Mouse (Mus musculus): ENCODE results near the gene Trp53tg5.
A peak's percentile ranks its signal among the peaks of the same experiment; 100 is the strongest.

Gene Trp53tg5

DNA sequence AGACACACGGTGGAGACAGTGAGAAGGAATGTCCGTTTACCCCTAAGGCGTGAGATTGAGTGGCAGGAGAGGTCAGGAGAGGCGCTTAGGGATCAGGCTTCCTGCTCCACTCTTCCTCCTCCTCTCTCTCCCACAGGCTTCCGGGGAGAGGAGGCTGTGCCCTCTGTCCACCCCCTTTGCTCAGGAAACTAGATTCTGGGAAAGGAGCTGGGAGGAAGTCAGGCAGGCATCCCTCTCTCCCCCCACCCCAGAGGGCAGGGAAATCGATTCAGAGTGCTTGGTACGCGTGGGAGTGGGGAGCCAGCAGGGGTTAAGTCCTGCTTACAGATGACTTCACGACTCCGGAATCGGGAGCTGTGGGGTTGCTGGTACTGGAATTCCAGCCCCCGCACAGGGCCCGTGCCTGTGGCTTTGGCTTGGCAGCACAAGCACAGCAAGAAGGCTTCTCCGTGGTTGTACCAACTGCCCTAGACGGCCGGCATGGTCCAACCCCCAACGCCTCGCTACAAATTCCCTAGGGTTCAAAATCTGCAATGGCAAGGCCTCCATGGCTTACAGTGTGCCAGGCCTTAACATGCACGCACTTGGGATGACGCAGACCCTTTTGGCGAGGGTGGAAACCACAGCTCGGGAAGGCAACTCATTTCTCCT lies 40.9 kb downstream of the Trp53tg5 start:
- peak in 1 of 2 experiments; percentile 62 for DNase-seq (ENCODE audit: low spot score in 2 of 2)

DNA sequence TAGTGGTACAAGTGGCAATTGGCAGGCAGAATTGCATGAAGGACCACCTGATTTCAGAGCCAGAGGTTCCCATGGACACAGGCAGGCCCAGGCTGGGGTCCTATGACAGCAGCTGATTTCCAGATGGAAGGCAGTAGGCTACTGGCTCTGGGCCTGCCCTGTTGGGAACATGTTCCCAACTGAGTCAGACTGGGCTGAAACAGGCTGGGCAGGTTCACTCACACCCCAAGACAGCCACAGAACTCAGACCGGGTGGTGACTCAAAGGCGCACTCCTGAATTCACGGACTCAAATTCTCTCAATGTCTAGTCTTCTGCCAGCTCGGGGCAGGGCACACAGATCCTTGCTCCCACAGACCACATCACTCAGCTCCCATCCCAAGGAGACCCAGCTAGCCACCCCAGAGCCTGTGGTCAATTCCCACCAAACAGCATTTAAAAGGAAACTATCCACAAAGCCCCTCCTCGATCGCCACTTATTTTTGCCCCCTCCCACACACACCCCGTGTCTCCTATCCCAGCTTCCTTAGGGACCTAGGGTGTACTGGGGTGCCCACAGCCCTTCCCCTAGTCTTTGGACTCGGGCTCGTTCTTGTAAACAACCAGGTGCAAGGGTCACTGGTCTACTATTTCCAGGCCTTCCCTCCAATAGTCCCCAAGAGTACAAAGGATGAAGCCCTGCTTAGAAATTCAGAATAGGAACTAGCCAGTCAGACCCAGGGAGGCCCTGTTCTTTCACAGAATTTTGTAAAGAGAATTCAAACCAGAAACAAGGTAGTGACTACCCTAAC lies 41.7 kb downstream of the Trp53tg5 start:
- peak in 1 of 2 experiments; percentile 72 for DNase-seq (ENCODE audit: low spot score in 2 of 2)

DNA sequence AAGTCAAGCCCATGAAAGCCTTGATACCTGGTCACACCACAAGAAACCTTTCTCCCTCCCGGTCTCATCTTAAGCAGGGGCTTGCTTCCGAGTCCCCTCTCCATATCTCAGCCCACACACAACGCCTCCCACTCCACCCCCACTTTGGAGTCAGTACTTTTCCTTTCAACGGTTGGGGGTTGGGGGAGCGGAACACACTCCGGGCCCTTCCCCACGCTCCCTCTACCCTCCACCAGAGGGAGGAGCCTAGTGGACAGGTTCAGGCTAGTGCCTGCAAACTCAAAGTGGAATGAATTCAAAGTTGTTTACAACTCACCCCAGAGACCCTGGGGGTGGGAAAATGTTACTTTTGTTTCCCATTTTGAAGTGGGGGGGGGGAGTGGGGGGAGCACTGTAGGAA lies 42.8 kb downstream of the Trp53tg5 start:
- peak in 1 of 2 experiments; percentile 55 for DNase-seq (ENCODE audit: low spot score in 2 of 2)

DNA sequence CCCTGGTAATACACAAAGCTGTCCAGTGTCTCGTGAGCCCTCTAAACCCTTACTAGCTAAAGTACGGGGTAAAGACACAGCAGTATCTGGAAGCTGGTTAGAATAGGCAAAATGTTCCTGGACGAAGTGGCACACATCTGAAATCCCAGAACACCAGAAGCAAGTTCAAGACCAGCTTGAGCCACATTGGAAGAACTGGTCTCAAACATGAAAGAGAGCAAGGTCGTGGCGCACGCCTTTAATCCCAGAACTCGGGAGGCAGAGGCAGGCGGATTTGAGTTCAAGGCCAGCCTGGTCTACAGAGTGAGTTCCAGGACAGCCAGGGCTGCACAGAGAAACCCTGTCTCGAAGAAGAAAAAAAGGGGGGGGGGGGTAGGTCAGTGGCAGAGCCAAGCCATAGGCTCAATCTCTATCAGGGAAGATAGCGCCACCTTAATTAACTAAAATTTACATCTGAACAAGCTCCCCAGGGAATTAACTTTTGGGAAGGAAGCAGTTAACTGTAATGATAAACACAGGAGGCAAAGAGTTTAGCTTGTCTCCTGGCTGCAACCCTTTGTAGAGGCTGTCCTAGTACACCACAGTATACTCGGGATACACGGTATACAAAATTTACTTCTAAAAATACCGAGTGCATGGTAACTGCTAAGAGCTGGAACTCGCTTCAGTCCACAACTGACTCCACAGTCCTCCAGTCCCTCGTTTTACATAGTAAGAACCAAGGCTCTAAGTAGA lies 43.5 kb downstream of the Trp53tg5 start:
- no peak for DNase-seq (ENCODE audit: low spot score in 2 of 2)

DNA sequence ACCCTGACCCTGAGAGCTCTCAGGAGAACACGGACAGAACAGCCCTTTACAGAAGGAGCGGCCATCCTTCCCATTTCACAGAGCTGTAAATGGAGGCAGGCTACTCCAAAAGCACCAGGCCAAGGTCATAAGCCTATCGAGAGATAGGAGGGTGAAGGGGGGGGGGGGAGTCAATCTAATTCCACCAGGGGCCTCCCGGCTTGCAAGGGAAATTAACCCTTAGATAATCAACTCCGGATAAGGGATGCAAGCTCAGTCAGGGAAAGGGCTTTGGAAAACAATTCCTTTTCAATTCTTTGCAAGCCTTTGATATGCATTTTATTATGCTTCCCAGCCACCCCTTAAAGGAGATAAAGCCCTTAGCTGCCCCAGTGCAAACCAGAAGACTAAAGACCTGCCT lies 45.1 kb downstream of the Trp53tg5 start:
- no peak for DNase-seq (ENCODE audit: low spot score in 2 of 2)

DNA sequence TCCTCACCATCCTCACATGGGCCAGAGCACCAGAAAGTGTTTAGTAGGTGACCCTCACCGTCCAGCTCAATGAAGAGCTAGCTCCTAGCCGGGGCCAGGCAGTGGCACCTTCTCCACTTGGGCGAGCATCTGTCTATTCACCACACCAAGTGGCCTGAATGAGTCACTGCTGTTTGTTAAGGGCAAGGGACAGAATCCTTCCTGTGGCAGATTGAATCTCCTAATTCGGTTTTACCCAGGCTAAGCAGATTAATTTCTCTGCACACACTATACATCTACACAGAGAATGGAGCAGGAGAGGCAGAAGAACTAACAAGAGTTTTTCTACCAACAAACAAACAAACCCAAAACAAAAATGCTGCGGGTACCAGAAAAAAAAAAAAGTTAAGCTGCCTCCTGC lies 46.6 kb downstream of the Trp53tg5 start:
- DNase-seq (ENCODE audit: low spot score in 2 of 2) = no peak

DNA sequence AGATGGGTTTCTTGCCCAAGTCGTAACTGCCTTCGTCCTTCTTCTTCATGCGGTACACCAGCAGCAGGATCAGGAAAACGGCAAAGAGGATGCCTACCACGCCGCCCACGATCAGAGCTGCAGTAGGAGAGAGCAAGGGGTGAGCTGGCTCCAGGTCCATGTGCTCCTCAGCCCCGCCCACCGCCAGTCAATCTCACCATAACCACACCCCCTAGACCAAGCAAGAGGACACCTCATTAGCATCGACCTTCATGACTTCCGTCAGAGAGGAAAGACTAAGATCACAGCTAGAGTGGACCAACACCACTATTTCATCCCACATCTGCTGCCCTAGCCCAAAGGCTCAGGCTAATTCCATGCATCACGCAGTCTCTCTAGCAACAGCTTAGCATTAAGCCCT lies 47.4 kb downstream of the Trp53tg5 start:
- no peak for DNase-seq (ENCODE audit: low spot score in 2 of 2)

DNA sequence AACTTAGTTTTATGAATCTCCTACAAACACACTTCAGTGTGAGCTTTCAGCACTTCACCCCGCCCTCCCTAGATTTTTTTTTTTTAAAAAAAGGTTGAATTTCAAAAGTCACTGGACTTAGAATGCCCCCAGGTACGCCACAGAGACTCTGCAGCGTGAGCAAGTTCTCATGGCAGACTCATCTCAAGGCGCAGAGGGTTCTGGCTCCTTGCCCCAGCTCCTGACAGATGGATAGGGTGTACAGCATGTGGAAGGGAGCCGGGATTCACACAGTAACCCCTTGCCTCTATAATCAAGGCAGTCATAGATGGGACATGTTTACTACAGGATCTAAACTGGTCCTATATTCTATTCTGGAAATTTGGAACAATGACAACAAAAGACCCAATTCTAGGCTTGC lies 48.1 kb downstream of the Trp53tg5 start:
- DNase-seq (ENCODE audit: low spot score in 2 of 2) = no peak

DNA sequence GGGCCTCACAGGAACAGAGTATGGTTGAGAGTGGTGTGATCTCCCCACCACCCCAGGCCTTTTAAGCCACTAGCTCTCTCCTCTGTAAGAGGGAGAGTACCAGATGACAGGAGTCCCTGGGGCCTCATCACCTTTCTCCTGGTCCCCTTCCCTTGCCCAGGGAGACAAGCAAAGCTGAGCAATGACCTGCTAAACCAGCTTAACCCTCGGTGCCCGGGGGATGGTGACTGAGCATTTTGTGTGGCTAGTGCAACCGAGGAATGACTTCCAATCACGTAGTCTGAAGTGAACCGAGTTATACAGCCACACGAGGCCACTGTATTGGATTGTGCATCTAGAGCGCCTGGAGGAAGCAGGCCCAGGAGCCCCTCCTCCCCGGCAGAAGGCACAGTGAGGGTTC lies 49.1 kb downstream of the Trp53tg5 start:
- no peak for DNase-seq (ENCODE audit: low spot score in 2 of 2)

DNA sequence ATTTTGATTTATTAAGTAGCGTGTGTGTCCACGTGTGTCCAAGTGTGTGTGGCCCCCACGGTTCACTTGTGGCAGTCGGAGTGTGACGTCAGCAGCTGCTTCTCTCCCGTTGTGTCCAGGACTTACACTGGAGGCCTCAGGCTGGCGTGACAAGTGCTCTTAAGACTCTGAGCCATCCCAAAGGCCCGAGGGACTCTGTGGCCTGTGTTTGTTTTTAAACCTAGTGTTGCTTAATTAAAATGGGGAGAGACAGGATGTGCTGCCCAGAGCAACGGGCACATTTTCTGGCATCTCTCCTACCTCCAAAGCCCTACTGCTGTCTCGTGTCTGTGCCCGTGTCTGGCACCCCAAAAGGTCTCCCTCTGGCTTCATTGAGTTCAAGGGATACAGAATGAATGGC lies 50.1 kb downstream of the Trp53tg5 start:
- DNase-seq (ENCODE audit: low spot score in 2 of 2) = peak in 1 of 2 experiments; percentile 52

DNA sequence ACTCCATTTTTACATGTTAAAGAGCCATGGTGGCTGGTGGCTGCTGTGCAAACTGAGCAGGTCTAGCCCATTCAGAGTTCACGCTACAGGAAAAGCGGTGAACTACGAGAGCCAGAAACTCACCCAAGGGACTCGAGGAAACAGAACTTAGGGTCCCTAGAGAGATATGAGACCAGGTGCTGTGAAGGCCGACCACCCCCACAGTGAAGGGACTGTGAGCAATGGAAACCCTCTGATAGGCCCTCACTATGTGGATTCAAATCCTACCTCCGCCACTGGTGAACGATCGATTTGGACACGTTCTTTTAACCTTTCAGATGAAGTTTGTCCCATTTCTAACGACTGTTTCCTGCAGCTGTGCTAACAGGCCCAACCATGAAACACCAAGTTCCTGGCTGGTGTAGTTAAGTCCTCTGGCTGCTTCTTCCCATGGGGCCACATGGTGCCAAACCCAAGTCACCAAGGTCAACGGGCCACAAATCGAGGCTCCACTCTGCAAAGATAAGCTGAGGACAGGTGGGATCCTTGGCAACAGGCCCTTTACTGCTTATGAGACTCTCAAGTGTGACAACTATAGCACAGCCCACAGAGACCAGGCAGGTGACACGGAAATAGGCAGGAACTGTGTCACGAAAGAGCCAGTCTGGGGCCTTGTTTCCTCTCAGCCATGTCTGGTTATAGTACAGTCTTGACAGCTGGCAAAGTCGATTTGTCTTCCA lies 50.7 kb downstream of the Trp53tg5 start:
- DNase-seq (ENCODE audit: low spot score in 2 of 2) = no peak

DNA sequence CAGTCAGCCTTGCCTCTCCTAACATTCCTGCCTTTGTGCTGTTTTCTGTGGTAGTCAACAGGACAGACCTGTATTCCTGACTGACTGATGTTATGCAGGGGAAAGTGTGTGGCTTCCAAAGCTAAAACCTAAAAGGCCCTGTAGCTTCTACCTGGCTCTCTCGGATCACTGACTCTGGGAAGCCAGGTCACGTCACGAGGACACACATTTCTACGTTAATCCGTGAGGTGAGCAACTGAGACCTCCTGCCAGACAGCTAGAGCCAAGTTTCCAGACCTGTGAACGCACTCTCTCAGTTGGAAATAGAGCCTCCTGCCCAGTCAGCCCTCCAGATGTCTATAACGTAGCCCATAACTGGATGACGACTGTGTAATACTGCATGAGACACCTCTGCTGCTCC lies 51.5 kb downstream of the Trp53tg5 start:
- no peak for DNase-seq (ENCODE audit: low spot score in 2 of 2)

DNA sequence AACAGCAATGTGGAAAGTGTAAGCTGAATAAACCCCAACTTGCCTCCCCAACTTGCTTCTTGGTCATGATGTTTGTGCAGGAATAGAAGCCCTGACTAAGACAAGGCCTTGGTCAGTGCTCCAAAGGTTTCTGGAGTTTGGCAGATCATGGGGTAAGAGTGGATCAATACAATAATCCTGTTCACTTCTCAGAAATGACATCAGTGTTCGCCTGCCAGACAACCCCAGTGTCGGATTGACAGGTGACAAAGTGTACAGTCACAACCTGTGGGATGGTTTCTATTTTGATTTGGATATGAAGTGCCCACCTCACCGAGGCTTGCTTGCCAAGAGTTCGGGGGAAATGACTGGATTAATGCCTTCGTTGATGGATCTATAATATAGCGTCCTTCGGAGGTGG lies 52.2 kb downstream of the Trp53tg5 start:
- no peak for DNase-seq (ENCODE audit: low spot score in 2 of 2)
